Mouse (Mus musculus): ENCODE results near the gene Dnm2. TPM values are rescaled to one million over a fixed set of nuclear protein-coding genes. Genes with fewer than 3 reads are reported as not detected.
A peak's percentile ranks its signal among the peaks of the same experiment; 100 is the strongest.

Dnm2 gene
- polyA plus RNA-seq, 1 experiment from 2014 or later, result 76.1 TPM

DNA sequence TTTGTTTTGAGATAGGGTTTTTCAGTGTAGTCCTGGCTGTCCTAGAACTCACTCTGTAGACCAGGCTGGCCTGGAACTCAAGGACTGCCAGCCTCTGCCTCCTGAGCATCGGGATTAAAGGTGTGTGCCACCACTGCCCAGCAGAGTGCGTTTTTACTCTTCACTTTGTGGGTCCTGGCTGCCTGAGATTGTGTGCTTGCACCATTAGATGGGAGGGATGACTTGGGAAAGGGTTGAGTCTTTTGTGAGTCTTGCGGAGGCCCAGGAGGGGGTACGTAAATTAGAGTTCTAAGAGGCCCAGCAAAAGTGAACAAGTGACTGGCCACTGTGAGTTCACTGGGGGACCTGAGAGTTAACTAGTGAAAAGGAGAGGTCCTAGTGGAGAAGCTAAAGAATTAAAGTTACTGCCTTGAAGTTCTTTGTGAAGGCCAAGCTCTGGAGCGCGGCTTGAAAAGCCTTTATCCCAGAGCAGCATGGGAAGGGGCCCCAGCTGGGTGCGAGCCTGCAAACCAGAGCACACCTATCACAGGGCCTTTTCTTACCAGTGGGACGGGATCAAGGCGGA, 120.7 kb downstream of the Dnm2 start:
- 5% methylated on average over 9 of the region's 9 CpGs for WGBS
- peak; percentile 37; the same call in 1 of the 2 replicates for ATAC-seq
- Histone ChIP-seq H3K4me3 (replicated peaks; ENCODE audit: low read length) (peak overlapping the region; percentile 70), H3K27ac (ENCODE audit: low read length) (peak overlapping the region; percentile 98), H3K9ac (replicated peaks; ENCODE audit: low read depth, low read length) (peak overlapping the region; percentile 76), H3K4me2 (ENCODE audit: low read length) (peak overlapping the region; percentile 68), H3K9me3 (ENCODE audit: control insufficient read depth, low read length) (no peaks in the 10 kb centered on the region), H3K27me3 (replicated peaks; ENCODE audit: control insufficient read depth, insufficient read depth, low read length) (no peaks in the 10 kb centered on the region), H3K36me3 (ENCODE audit: control insufficient read depth, insufficient read depth) (no peaks in the 10 kb centered on the region; the same call in 1 of the 2 replicates), H3K4me1 (replicated peaks; ENCODE audit: control insufficient read depth, insufficient read depth, low read length) (peaks cover 27% of the 10 kb centered on the region)

DNA sequence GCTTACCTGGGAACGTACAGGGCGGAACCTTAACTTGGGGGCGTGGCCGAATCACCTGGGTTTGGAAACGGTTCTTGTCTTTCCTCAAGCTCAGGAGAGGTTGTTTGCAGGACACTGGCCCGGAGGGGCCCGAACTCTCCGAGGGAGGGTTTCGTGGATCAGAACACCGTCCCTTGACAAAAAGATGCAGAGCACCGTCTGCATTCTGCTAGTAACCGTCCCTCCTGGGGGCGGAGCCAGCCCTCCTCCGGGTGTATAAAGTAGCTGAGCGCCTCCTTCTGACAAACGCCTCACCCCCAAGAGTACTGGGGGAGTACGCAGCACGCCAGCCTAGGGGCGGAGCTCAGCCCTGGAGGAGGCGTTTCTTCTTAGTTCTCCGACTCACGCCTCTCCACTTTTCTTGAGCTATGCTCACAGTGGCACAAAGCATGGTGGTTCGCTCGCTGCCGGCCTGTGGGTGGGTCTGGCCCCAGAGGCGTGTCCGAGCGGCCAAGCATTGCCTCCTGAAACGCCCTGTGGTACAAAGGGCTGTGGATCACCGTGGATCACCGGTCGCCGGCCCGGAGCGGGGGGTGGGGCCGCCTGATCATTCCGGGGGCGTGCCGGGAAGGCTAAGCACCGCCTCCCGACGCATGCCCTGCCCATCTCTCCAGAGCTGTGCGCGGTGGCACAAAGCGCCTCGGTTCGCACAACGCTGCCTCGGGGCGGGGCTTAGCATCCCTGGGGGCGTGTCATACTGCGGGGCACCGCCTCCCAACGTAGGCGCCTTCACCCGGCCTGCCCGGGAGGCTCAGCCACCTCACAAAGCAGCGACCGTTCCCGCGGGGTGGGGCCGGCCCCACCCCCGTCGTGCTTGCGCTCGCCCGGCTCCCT, 121.4 kb downstream of the Dnm2 start:
- WGBS, result under 1% methylated on average over 67 of the region's 67 CpGs
- peak overlapping the region; percentile 70 for H3K4me3 ChIP-seq (replicated peaks; ENCODE audit: low read length)

DNA sequence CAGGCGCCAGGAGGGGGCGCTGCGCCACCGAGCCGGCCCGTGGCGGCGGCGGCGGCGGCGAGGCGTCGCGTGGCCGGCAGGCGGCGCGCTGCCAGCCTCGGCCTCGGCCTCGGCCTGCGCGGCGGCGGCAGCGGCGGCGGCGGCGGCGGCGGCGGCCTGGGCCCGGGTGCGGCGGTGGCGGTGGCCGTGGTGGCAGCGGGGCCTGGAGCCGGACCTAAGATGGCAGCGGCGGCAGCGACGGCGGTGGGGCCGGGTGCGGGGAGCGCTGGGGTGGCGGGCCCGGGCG, 122.0 kb downstream of the Dnm2 start, which contains the start of gene Carm1:
TSS of gene Carm1 (plus strand) at position 106 of the 286 bp plus-strand sequence.
- WGBS, result 0% methylated on average over 16 of the region's 52 CpGs
- H3K4me3 ChIP-seq (replicated peaks; ENCODE audit: low read length), result peak within 1 kb of the TSS; percentile 70
- H3K4me1 ChIP-seq (replicated peaks; ENCODE audit: control insufficient read depth, insufficient read depth, low read length), result peaks cover 30% of the 10 kb centered on the region
- H3K9ac ChIP-seq (replicated peaks; ENCODE audit: low read depth, low read length), result peak within 1 kb of the TSS; percentile 95
- H3K27ac ChIP-seq (ENCODE audit: low read length), result peak within 1 kb of the TSS; percentile 98
- no peaks in the 10 kb centered on the region for H3K27me3 ChIP-seq (replicated peaks; ENCODE audit: control insufficient read depth, insufficient read depth, low read length)
- no peaks in the 10 kb centered on the region for H3K9me3 ChIP-seq (ENCODE audit: control insufficient read depth, low read length)
- no peaks in the 10 kb centered on the region; the same call in 1 of the 2 replicates for H3K36me3 ChIP-seq (ENCODE audit: control insufficient read depth, insufficient read depth)
- ATAC-seq, result no peak
- H3K4me2 ChIP-seq (ENCODE audit: low read length), result peak within 1 kb of the TSS; percentile 68

More for the DNA sequence above, 121.4 kb downstream of the Dnm2 start:
- no peaks in the 10 kb centered on the region for H3K27me3 ChIP-seq (replicated peaks; ENCODE audit: control insufficient read depth, insufficient read depth, low read length)
- peak overlapping the region; percentile 68 for H3K4me2 ChIP-seq (ENCODE audit: low read length)
- peak; percentile 95 for ATAC-seq
- H3K27ac ChIP-seq (ENCODE audit: low read length), result peak overlapping the region; percentile 98
- no peaks in the 10 kb centered on the region for H3K9me3 ChIP-seq (ENCODE audit: control insufficient read depth, low read length)
- no peaks in the 10 kb centered on the region; the same call in 1 of the 2 replicates for H3K36me3 ChIP-seq (ENCODE audit: control insufficient read depth, insufficient read depth)
- peaks cover 28% of the 10 kb centered on the region for H3K4me1 ChIP-seq (replicated peaks; ENCODE audit: control insufficient read depth, insufficient read depth, low read length)
- peak overlapping the region; percentile 95 for H3K9ac ChIP-seq (replicated peaks; ENCODE audit: low read depth, low read length)

DNA sequence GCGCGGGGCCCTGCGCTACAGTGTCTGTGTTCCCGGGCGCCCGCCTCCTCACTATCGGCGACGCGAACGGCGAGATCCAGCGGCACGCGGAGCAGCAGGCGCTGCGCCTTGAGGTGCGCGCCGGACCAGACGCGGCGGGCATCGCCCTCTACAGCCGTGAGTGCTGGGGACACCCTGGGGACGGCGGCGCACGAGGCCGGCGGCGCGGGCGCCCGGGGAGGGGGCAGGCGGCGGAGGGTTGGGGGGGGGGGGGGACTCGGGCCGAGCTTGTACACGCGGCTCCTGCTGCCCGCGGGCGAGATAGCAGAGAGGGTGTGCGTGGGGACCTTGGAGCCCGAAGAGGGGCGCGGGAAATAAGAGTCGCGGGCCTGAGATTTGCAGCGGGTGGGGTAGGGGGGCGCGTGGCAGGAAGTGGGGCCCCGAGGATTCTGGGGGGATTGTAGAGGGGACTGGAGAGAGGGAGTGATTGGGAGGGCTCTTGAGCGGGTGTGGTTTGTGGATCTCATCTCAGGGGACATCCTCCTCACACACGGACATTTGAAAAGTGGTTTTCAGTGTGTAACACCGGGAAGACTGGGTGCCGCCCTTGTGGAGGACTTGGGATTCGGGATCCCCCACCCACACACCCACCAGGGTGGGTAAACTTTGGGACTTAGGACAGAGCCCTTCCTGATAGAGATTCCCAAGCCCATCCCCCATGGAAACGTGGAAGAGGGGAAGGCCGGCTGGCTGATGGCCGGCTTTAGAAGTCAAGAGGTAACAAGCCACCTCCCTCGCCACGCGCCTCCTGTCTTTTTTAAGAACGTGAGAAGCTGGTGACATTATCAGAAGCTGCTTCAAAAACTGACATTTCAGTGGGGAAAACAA, 122.6 kb downstream of the Dnm2 start:
- Histone ChIP-seq H3K9me3 (ENCODE audit: control insufficient read depth, low read length) (no peaks in the 10 kb centered on the region), H3K9ac (replicated peaks; ENCODE audit: low read depth, low read length) (peak overlapping the region; percentile 95), H3K36me3 (ENCODE audit: control insufficient read depth, insufficient read depth) (no peaks in the 10 kb centered on the region; the same call in 1 of the 2 replicates), H3K27me3 (replicated peaks; ENCODE audit: control insufficient read depth, insufficient read depth, low read length) (no peaks in the 10 kb centered on the region), H3K4me3 (replicated peaks; ENCODE audit: low read length) (peak overlapping the region; percentile 70), H3K4me1 (replicated peaks; ENCODE audit: control insufficient read depth, insufficient read depth, low read length) (peaks cover 30% of the 10 kb centered on the region), H3K27ac (ENCODE audit: low read length) (peak overlapping the region; percentile 98), H3K4me2 (ENCODE audit: low read length) (peak overlapping the region; percentile 48)
- peak; percentile 9 for ATAC-seq
- WGBS, result under 1% methylated on average over 54 of the region's 66 CpGs

DNA sequence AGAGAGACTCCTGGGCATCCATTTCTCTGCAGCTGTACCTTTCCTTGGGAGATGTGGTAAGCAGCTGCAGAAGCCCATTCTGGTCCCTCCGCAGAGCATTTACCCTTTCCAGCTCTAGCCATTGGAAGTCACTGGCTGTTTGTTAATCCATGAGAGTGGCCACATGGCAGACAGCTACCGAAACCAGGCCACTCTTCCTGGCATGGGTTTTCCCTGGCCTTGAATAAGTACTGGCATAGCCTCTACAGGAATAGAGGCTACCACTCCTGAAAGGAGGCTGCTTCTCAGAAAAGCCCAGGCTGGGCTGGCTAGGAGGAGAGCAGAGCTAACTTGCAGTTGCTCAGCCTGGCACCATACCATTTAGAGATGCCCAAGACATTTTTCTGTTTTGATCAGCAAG, 126.3 kb downstream of the Dnm2 start:
- WGBS, result 98% methylated on average over 2 of the region's 2 CpGs
- no peaks in the 10 kb centered on the region for H3K27me3 ChIP-seq (replicated peaks; ENCODE audit: control insufficient read depth, insufficient read depth, low read length)
- no peak for ATAC-seq
- no peaks in the 10 kb centered on the region; the same call in 1 of the 2 replicates for H3K36me3 ChIP-seq (ENCODE audit: control insufficient read depth, insufficient read depth)
- H3K4me2 ChIP-seq (ENCODE audit: low read length), result no peak overlapping the region
- no peak overlapping the region for H3K9ac ChIP-seq (replicated peaks; ENCODE audit: low read depth, low read length)
- H3K4me3 ChIP-seq (replicated peaks; ENCODE audit: low read length), result no peak overlapping the region
- no peak overlapping the region for H3K27ac ChIP-seq (ENCODE audit: low read length)
- no peaks in the 10 kb centered on the region for H3K9me3 ChIP-seq (ENCODE audit: control insufficient read depth, low read length)
- H3K4me1 ChIP-seq (replicated peaks; ENCODE audit: control insufficient read depth, insufficient read depth, low read length), result peaks cover 21% of the 10 kb centered on the region

DNA sequence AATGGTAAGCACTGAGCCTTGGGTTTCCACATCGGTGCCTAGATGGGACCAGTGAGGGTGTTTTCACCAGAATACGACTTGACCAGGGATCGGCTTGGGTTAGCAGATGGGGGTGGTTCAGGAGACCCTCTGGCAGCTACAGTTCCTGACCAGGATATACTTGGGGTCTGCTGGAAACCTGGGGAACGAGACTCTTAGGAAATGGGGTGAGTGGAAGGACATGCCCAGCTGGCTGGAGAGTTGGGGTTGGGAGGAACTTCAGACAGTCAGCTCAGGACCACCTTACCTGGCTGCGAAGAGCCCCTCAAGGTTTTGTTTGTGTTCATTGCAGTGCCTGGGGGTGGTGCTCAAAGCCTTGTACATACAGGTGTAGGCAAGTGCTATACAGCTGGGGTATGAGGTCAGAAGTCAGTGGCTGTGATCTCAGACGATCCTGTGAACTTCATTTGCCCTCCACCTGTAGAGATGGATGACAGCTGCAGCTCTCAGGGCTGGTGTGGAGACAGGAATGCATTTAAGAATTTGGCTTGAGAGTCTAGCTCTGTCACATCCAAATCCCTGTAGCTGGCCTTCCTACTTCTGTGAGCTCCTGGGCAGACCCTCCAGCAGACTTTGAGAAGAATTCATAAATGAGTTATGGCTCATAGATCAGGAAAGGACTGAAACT, 129.0 kb downstream of the Dnm2 start:
- Histone ChIP-seq H3K27me3 (replicated peaks; ENCODE audit: control insufficient read depth, insufficient read depth, low read length) (no peaks in the 10 kb centered on the region), H3K4me1 (replicated peaks; ENCODE audit: control insufficient read depth, insufficient read depth, low read length) (peaks cover 14% of the 10 kb centered on the region), H3K9ac (replicated peaks; ENCODE audit: low read depth, low read length) (no peak overlapping the region), H3K27ac (ENCODE audit: low read length) (no peak overlapping the region), H3K36me3 (ENCODE audit: control insufficient read depth, insufficient read depth) (no peaks in the 10 kb centered on the region; the same call in 1 of the 2 replicates), H3K4me2 (ENCODE audit: low read length) (no peak overlapping the region), H3K4me3 (replicated peaks; ENCODE audit: low read length) (no peak overlapping the region), H3K9me3 (ENCODE audit: control insufficient read depth, low read length) (no peaks in the 10 kb centered on the region)
- no peak for ATAC-seq
- 90% methylated on average over 6 of the region's 6 CpGs for WGBS

DNA sequence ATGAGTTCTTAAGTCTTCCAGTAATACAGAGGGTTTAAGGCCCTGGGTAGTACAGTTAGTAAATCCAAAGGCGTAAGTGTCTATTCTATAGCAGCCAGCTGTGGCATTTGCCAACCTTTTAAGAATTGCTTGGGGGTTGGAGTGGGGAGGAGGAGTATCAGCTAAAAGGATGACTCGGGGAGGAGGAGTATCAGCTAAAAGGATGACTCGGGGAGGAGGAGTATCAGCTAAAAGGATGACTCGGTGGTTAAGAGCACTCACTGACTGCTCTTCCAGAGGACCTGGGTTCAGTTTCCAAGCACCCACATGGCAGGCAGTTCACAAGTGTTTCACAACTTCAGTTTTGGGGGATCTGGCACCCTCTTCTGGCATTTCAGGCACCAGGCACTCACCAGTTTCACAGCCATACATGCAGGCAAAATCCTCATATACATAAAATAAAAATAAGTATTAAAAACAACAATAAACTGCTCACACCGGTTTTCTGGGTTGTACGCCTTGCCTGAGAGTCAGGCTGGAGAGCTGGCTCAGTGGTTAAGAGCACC, 130.6 kb downstream of the Dnm2 start:
- no peak overlapping the region for H3K9ac ChIP-seq (replicated peaks; ENCODE audit: low read depth, low read length)
- H3K36me3 ChIP-seq (ENCODE audit: control insufficient read depth, insufficient read depth), result no peaks in the 10 kb centered on the region; the same call in 1 of the 2 replicates
- H3K4me1 ChIP-seq (replicated peaks; ENCODE audit: control insufficient read depth, insufficient read depth, low read length), result peaks cover 3% of the 10 kb centered on the region; the same call in 1 of the 2 replicates
- H3K9me3 ChIP-seq (ENCODE audit: control insufficient read depth, low read length), result no peaks in the 10 kb centered on the region
- no peak overlapping the region for H3K27ac ChIP-seq (ENCODE audit: low read length)
- H3K4me2 ChIP-seq (ENCODE audit: low read length), result no peak overlapping the region
- no peaks in the 10 kb centered on the region for H3K27me3 ChIP-seq (replicated peaks; ENCODE audit: control insufficient read depth, insufficient read depth, low read length)
- 82% methylated on average over 6 of the region's 6 CpGs for WGBS
- no peak overlapping the region for H3K4me3 ChIP-seq (replicated peaks; ENCODE audit: low read length)
- no peak for ATAC-seq

DNA sequence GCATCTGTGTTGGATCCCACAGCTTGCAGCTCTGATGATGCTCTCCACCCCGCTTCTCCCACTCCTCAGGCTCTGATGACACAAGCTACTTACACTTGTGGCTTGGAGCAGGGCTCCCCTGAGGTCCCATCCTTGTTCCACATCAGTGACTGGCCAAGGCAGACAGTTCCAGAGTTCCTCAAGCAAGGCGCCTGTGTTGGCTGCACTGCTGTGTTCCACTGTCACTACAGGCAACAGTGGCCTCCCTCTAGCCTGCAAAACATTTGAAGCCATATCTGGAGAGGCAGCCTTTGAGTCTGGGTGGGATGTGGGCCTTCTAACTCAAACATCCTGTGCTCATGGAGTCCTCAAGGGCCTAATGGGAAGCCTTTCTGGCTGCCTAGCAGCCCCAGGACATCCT, 132.3 kb downstream of the Dnm2 start:
- Histone ChIP-seq H3K9me3 (ENCODE audit: control insufficient read depth, low read length) (no peaks in the 10 kb centered on the region), H3K4me3 (replicated peaks; ENCODE audit: low read length) (no peak overlapping the region), H3K27me3 (replicated peaks; ENCODE audit: control insufficient read depth, insufficient read depth, low read length) (no peaks in the 10 kb centered on the region), H3K36me3 (ENCODE audit: control insufficient read depth, insufficient read depth) (no peaks in the 10 kb centered on the region), H3K9ac (replicated peaks; ENCODE audit: low read depth, low read length) (no peak overlapping the region), H3K4me2 (ENCODE audit: low read length) (no peak overlapping the region), H3K27ac (ENCODE audit: low read length) (no peak overlapping the region), H3K4me1 (replicated peaks; ENCODE audit: control insufficient read depth, insufficient read depth, low read length) (no peaks in the 10 kb centered on the region)
- WGBS, result 88% methylated on average over 2 of the region's 2 CpGs
- no peak for ATAC-seq

Measured in forebrain, embryonic 16.5 days (tissue).